Mouse (Mus musculus): ENCODE data around the gene Ube2n. TPM values are rescaled to one million over a fixed set of nuclear protein-coding genes. Genes with fewer than 3 reads are reported as not detected.
A peak's percentile ranks its signal among the peaks of the same experiment; 100 is the strongest.

Gene Ube2n
- total RNA-seq (2021) = 100 to 1,000 TPM; 203 to 205 TPM
- long read RNA-seq, experiment 1, transcript Ube2n-201 (4 exons, 3,867 nt) = major isoform, 133 of 146 reads
- long read RNA-seq, experiment 1, partial matches to known transcripts = 4 of 146 reads
- long read RNA-seq, experiment 1, other reads (novel, unspliced or antisense) = 6 of 146 reads
- long read RNA-seq, experiment 2, transcript Ube2n-201 (4 exons, 3,867 nt) = major isoform, 184 of 202 reads
- long read RNA-seq, experiment 2, partial matches to known transcripts = 1 of 202 reads
- long read RNA-seq, experiment 2, other reads (novel, unspliced or antisense) = 15 of 202 reads

DNA sequence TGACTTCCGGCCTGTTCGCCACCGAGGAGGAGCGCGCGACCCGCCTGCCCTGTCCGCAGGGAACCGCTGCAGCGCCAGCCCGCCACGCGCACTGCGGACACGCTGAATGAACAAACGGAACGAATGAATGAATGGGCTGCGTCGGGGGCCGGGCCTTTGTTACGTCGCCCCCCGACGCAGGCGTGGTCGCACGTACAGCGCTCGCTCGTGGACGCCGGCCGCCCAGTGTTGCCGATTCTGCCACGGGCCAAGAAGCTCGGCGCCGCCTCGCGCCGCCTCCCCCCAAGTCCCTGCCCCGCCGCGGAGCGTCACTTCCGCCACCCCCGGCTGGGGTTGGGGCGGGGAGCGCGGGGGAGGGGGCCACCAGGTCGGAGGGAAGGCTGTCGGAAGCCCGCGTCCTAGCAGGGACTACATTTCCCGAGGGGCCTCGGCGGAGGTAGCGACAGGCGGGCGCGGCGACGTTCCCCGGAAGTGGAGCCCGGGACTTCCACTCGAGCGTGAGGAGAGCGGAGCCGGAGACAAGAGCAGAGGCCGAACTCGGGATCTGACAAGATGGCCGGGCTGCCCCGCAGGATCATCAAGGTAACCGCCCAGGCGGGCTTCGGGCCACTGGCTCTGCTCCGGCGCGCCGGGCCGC lies at the start of gene Ube2n:
Gene Ube2n, plus strand, starts transcription at position 490 of the 637 bp plus-strand sequence.
- peak; percentile 97 to 99 for DNase-seq (ENCODE audit: low spot score in 2 of 2)

DNA sequence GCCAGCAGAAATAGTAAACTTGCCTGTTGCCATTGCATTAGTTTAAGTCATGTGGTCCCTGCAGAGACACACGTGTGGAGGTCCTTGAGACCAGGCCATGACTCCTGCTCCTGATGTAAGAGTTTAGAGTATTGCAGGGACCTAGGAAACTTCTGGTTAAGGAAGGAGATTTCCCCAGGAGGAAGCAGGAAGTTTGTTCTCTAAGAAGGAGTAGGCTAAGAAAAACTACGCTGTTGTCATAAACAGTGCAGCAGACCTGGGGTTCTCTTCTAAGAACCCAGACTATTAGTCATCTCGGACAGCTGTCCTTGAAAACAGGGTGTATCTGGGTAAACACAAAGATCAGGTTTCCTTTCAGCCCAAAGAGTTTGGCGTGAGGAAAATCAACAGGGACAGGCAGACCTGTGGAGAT lies 49.5 kb upstream of the Ube2n start:
- DNase-seq (ENCODE audit: low spot score in 2 of 2) = no peak

DNA sequence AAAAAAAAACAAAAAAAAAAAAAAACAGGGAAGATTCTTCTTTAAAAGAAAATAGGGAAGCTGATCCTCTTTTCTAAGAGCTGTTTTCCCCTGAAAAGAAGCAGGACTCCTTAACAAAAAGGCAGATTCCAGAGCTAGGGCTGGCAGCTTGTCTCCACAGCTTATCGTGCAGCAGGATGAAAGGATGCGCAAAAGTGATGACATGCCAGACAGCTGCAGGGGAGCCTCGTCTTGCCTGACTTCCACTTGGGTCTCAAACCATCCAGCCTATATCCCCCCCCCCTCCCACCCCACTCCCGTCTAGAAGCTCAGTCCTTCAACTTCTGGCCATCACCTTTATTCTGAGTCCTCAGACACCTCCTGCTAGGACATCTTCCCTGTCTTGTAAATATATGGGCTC lies 46.1 kb upstream of the Ube2n start:
- no peak for DNase-seq (ENCODE audit: low spot score in 2 of 2)

DNA sequence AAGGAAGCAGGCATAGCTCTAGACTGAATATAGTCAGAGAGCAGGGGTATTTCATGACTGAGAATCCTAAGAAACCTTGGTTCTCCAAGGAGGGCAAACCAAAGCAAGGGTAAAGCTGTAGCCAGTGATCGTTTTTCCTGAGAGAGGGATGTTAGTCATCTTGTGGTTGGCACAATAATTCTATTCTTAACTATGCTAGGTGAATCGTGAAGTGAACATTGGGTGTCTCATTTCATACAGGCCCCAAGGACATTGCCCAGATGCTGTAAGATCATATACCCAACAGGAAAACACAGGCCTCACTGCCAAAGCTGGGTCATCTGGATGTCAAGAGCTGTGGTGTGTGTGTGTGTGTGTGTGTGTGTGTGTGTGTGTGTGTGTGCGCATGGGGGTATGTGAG lies 43.8 kb upstream of the Ube2n start:
- DNase-seq (ENCODE audit: low spot score in 2 of 2) = no peak

DNA sequence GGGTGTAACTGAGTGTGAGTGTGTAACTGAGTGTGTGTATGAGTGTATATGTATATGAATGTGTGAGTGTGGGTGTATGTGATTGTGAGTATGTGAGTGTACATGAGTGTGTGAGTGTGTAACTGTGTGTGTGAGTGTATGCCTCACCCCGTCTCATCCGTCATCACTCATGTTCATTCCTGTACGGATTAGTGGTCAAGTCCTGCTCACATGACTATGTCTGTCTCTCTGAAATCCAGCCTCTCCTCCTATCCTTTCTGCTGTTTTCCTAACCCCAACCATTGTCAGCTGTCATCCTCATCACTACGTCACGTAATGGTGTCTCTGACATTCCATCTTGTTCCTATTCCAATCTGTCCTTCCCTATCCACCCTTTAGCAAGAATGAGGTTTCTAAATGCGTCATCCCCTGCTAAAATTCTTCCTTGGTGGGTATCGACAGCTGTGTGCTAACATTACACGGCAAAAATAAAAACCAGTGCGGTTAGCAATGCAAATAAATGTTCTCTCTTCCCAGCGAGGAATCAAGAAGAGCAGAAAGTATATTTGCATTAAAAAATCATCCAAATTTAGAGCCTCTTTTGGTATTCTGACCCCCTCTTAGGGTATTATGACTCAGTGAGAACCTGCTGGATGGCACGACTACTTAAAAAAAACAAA lies 42.9 kb upstream of the Ube2n start:
- peak in 1 of 2 experiments; percentile 30 for DNase-seq (ENCODE audit: low spot score in 2 of 2)

DNA sequence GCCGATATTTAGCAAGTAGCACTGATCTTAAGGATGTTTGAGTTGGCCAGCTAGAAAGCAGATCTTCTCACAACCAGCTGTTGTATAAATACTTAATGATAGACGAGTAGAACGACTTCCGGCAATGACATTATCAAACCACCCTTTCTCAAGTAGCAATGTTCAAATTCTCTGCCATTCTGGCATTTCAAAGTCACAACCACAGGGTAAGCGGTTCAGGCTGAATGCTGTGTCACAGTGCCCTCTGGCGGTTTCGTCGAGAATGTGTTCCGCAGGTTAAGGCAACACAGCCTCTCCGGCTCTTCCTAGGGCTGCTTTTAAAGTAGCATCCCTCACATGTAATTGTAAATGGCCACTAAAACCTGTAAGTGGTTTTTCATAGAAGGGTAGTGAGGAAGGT lies 39.0 kb upstream of the Ube2n start:
- peak; percentile 81 to 88 for DNase-seq (ENCODE audit: low spot score in 2 of 2)

DNA sequence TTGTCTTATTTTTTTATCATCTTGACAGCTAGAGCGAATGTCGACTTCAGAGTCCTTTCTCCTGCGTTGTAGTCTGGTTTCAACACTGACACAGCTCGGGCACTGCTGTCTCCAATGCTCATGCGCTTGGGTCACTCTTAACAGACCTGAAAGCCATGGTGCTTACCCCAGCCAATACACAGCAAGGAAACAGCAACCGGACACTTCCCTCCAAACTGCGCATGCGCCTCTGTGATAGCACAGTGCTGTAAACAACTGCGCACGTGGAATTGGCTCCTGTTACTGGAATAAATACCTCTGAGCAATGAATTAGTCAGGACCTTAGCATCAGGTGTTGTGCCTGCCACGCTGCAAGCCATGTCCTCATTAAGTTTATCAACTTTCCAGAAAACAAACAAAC lies 37.4 kb upstream of the Ube2n start:
- no peak for DNase-seq (ENCODE audit: low spot score in 2 of 2)

DNA sequence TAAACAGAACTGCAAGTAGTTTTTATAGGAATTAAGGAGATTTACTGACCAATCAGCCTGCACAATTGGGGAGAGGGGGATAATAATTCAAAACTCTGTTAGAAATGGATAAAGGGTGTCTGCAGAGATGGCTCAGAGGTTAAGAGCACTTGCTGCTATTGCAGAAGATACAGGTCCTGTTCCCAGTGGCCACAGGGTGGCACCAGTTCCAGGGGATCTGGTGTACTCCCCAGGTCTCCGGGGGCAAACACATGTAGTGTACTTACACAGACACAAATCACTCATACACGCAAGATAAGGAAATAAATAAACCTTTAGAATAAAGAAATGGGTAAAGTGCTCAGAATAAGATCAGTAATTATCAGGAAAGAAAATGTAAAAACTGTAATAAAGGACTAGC lies 25.3 kb upstream of the Ube2n start:
- no peak for DNase-seq (ENCODE audit: low spot score in 2 of 2)

DNA sequence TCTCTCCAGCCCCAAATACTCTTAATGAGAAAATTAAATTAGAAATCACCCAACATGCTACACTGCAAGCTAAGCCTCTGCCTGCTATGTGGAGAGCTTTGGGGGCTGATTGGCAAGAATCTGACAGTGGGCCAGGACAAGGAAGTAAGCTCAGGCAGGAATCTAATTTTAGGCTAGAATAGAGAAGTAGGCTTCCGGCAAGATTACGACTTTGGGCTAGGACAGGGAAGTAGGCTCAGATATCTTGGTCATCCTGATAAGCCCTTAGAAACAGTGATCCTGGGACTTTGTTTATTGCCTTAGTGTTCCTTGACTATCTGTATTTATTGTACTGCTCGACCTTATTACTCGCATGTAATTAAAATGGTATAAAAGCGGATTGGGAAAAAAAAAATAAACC lies 20.7 kb upstream of the Ube2n start:
- no peak for DNase-seq (ENCODE audit: low spot score in 2 of 2)

DNA sequence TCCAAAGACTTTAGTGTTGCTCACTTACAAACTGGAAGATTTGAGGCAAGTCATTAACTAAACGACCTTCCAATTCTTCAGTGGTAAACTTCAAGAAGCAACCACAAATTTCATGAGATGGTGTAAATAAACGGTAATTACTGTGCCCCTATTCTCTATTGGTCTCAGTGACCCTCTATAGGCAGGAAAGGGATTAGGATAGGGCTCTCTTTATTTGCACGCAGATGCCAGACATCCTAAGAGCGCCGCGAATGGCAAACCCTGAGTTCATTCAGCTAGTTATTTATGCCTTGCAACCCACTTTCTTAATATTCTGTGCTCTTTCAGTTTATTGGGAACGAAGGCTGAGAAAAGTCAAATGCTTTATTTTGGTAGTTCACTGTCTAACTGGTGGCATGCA lies 13.9 kb upstream of the Ube2n start:
- no peak for DNase-seq (ENCODE audit: low spot score in 2 of 2)

DNA sequence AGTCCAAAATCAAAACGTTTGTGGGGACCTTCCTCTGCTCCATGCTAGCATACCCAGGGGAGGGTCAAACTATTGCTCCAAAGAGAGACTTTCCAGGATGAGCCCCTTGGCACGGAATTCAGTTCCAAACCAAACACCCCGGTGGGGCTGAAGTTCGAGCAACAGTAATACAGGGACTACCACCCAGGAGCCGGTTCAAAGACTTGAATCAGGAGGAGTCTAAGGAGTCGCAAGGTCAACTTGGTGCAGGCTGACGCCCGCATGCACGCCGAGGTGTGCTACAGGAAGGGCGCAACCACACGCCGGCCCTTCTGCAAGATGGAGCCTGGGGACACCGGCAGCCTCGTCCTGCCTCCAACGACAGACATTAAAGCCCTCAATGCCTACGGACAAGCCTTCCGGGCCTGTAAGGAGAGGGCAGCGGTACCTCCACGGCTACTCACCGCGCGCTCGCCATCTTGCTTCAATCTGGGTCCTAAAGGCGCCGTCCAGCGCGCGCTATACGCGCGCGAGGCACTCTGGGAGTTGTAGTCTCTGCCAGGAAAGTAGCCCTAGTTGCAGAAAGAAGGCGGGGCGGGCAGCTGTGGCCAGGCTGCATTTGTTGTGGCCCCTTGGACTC lies 13.4 kb upstream of the Ube2n start, which contains the start of gene Mrpl42:
Gene Mrpl42, minus strand, starts transcription at position 478 of the 619 bp plus-strand sequence.
- peak; percentile 71 to 88 for DNase-seq (ENCODE audit: low spot score in 2 of 2)

DNA sequence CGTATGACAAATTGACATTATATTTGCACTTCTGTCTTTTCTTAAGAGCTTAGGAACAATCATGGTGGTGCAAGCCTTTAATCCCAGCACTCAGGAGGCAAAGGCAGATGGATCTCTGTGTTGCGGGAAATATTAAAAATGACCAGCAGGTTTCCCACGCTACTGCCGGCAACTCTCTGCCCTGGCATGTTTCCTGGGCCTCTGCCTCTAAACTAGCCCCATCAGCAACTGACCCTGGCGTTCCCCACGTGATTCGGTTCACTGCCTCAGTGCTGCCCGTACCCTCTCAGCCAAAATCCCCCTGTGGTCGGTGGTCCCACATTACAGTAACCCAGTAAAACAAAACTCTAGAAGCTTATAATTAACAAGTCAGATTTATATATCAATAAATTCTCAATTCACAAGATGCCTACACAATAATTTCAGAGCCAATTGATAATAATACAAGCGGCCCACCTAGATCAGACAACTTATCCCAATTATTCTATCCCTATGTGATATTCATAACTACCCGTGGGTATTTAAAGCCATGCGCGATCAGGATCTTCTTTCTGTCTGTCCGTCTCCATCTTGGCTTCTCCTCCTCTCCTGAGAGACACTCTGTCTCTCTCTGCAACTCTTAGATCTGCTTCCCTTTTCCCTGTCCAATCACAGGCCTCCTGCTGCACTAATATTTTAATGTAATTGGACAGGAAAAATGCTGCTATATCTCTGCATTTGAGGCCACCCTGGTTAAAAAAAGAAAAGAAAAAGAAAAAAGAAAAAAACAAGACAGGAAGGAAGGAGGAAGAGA lies 11.3 kb upstream of the Ube2n start:
- DNase-seq (ENCODE audit: low spot score in 2 of 2) = no peak

DNA sequence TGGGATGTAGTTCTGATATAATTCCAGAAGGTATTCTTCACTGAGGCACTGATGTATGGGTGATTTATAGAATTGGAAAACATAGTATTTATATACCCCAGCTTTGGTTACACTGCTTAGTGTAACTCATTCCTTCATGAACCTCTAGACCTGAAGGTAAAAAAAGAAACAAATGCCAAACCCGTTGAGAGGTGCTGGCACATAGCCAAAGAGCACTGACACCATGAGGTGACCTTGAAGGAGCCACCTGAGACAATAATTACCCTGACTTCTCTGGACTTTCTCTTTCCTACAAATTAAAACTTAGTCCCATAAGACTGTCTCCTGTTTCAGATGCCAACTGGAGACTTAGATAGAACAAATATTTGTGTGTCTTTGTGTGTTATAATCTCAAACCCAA lies 10.6 kb upstream of the Ube2n start:
- DNase-seq (ENCODE audit: low spot score in 2 of 2) = no peak

DNA sequence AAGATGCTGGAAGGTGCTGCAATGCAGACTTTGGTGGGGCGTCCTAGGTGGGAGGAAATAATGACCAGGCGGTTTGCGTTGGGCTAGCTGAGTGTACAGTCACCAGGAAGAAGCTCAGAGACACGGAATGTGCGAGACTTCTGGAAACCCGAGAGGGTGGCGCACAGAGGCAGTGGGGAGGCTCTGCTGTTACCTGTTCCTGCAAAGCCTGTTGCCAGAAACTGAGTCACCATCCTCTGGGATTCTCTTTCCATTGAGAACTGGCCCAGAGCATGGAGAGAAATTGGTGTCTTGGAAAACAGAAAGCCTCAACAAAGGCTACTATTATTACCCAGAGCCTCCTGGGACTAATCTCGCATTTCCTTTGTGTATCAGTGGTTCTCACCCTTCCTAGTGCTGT lies 6.8 kb upstream of the Ube2n start:
- no peak for DNase-seq (ENCODE audit: low spot score in 2 of 2)

DNA sequence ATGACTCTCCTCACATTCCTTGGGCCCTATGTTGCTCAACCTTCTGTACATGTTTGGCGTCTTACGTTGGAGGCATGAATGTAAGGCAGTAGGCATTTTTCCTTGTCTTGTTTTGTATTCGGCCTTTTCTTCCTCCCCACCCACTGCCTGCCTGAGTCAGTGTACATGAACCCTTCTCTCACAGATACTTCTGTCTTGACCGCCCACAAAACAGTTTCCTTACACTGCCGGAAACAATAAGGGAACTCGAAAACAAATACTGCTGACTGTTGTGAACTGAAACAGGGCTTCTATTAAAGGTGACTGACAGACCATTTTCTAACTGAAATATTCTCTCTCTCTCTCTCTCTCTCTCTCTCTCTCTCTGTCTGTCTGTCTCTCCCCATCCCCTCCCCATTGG lies 6.2 kb upstream of the Ube2n start:
- DNase-seq (ENCODE audit: low spot score in 2 of 2) = no peak

DNA sequence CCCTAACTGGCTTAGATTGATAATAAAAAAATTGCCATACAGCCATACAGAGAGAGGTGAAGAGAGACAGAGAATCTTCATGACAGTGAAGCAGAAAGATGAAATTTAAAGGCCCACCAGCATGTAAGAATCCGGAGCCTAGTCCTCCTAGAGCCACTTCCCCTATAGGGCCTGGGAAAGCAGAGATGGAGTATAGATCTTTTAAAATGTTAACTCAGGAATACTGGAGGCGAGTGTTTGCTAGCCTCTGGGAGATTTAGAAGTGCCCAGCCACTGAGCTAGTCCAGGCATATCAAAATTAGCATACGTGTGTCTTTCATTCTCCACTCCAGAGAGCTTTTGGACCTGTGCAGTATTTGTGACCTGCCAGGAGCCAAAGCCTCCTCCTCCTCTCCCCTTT lies 5.7 kb upstream of the Ube2n start:
- DNase-seq (ENCODE audit: low spot score in 2 of 2) = no peak

DNA sequence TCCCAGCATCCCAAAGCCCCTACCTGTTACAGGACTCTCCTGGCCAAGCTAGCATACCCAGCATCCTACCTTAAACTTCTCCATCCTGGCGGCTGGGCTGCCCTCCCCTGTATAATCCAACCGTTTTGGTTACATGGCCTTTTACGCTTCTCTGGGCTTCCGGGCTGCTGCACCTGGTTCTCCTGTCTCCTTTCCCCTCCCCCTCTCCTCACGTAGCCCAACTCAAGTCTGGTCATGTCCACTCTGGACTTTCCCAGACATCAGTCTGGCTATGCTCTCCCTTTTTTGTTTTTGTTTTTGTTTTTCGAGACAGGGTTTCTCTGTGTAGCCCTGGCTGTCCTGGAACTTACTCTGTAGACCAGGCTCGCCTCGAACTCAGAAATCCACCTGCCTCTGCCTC lies 2.3 kb upstream of the Ube2n start:
- no peak for DNase-seq (ENCODE audit: low spot score in 2 of 2)

DNA sequence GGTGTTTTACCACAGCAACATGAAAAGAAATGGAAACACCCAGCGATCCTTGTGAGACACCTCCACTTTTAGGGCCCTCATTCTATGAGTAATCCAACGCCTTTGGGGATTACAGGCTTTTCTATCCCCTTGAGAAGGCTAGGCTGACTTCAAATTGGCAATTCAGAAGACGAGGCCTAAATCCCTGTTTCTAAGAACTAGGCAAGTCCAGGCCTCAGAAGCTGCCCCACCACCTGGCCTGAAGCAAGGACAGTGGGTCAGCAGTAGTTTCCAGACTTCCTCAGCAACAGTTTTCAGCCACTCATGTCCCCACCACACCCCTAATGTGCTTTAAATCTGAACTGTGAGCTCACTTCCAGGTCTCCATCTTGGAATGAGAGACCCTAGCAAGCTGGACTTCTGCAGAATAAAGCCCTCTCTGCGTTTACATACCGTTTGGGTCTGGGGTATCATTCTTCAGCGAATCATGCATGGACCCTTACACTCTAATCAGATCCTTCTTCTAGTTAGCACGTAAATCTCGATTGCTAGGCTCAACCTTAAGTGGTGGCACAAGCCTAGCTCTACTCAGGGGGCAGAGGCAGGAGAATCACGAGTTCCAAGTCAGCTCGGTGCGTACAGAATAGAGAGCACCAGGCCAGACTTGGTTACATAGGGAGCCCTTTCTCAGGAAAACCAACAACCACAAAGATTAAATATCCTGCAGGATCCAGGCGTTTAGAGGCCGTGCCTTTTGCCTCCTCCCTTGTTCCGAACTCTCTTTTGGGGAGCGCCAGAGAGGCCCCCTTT lies 983 bp upstream of the Ube2n start:
- DNase-seq (ENCODE audit: low spot score in 2 of 2) = no peak

DNA sequence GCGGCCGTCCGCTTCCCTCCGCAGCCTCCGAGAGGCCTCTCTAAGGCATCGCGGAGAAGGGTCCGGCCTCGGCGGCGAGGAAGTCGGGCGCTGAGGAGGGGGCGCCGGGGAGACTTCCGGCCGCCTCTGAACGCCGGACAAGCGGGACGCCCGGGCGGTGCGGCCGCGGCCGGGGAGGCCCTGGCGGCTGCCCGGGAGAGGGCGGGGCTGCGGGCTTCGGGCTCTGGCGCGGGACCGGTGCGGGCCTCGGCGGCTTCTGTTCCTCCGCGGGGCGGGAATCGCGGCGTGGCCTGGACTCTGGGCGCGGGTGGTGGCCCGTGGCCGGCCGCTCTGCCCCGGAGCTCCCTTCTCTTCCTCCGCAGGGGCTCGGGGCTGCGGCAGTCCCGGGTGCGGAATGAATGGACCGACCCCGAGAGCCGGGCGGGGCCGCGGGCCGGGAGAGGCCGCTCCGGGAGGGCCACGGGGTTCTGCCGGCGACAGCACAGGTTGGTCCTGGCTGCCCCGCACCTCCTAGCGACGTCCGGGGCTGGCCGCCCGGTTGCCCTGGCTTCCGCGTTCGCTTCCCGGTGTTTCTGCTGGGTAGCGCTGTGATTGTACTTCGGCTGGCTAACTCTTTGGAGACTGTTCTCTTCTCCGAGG lies 467 bp downstream of the Ube2n start:
- peak in 1 of 2 experiments; percentile 18 for DNase-seq (ENCODE audit: low spot score in 2 of 2)

DNA sequence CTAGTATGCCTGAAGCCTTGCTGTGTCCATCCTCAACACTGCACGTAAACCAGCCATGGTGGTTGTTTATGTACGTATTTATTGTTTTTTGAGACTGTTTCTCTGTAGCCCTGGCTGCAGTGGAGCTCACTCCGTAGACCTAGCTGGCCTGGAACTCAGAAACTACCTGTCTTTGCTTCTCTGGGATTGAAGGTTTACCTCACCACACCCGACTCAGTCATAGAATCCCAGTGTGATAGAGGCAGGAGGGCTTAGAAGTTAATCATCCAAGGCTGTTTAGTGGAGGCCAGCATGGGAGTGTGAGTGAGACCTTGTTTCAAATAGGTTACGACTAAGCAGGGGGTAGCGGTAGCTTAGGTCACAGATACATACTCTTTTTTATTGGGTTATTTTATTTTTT lies 2.7 kb downstream of the Ube2n start:
- no peak for DNase-seq (ENCODE audit: low spot score in 2 of 2)

All from layer of hippocampus, postnatal 14 days (tissue).